Mouse (Mus musculus): ENCODE results near the gene Chd1. TPM values are rescaled to one million over a fixed set of nuclear protein-coding genes. Genes with fewer than 3 reads are reported as not detected.

Chd1 gene
- total and polyA plus RNA-seq, 2 experiments from 2014 or later = 9.7 to 15.3 TPM

DNA sequence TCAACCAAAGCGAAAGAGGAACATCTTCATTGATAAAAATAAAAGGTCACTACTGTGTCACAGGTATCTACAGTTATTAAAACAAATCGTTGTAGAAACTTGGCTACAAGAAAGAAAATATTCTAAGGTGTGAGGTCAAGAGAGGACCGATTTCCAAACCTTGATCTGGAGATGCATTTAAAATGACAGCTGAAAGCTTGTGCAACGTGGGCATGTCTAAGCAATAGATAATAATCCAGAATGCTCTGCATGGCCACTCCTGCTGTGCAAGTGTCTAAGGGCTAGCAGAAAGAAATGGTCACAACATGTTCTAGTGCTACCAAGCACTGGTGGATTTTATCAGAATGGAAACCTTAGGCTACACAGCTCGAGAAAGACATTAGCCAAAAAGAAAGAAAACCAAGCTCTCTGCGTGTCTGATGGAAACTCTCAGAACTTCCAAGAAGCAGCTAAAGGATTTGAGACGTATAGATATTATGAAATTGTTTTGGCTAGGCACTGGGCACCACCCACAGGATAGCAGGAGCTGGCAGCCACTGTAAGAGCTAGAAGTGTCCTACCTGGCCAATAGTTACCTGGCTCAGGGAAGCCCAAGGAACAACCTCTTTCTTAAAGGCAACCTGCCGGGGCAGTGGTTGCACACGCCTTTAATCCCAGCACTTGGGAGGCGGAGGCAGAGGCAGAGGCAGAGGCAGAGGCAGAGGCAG, 110.7 kb downstream of the Chd1 start:
- no peak for TF ChIP-seq EP300 (IDR thresholded peaks at IDR 0.05; ENCODE audit: low read depth)
- no peak for TF ChIP-seq CTCF (IDR thresholded peaks at IDR 0.05; ENCODE audit: low read depth)
- H3K4me2 ChIP-seq (ENCODE audit: low read depth, low read length) = no peak overlapping the region
- 81% methylated on average over 10 of the region's 10 CpGs for WGBS
- no peaks in the 10 kb centered on the region for H3K27me3 ChIP-seq (ENCODE audit: control insufficient read depth, insufficient read depth, low read length)
- no peak overlapping the region for H3K9ac ChIP-seq (replicated peaks; ENCODE audit: low read depth, low read length)
- no peaks in the 10 kb centered on the region for H3K9me3 ChIP-seq (replicated peaks; ENCODE audit: control insufficient read depth, low read length)
- no peak for DNase-seq (ENCODE audit: low spot score)
- H3K4me1 ChIP-seq (ENCODE audit: control insufficient read depth, insufficient read depth) = peaks cover 36% of the 10 kb centered on the region
- H3K36me3 ChIP-seq (replicated peaks; ENCODE audit: control insufficient read depth, insufficient read depth, low read length) = 0 out of 2 replicates have a peak, but pooled peaks cover 7% of the 10 kb centered on the region
- no peak overlapping the region for H3K4me3 ChIP-seq (ENCODE audit: low read depth, low read length)
- ATAC-seq (ENCODE audit: insufficient read depth, low read depth) = no peak
- H3K27ac ChIP-seq (ENCODE audit: low read depth) = no peak overlapping the region

DNA sequence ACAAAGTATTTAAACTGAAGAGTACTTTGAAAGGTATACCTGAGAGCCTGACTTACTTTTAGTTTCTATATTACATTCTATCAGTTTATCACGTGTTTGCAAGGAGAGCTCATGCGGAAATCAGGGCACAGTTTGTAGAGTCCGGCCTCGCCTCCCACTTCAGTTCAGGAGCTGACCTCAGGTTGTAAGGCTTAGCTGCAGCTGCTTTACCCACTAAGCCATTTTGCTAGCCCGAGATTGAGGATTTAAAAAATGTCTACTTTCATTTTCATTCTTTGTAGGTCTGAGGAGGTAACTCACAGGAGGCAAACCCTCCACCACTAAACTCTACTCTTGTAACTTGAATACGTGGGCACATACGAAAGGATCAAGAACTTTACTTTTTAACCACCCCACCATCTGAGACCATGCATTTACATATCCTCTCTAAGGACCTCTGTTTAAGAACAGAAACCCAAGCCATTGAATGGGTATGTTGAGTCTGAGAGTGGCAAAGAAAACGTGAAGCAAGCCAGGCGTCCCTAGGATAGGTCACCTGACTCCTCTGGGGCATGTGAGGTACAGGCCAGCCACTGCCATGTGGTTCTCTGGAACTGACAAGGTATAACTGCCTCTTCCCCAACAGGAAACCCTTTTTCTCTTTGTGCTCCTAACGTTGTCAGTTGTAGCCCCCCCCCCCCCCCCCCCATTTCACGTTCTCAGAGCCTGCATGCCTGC, 111.8 kb downstream of the Chd1 start:
- 0 out of 2 replicates have a peak, but pooled peaks cover 11% of the 10 kb centered on the region for H3K36me3 ChIP-seq (replicated peaks; ENCODE audit: control insufficient read depth, insufficient read depth, low read length)
- H3K9me3 ChIP-seq (replicated peaks; ENCODE audit: control insufficient read depth, low read length) = no peaks in the 10 kb centered on the region
- H3K27me3 ChIP-seq (ENCODE audit: control insufficient read depth, insufficient read depth, low read length) = no peaks in the 10 kb centered on the region
- ATAC-seq (ENCODE audit: insufficient read depth, low read depth) (no peak), DNase-seq (ENCODE audit: low spot score) (no peak)
- TF ChIP-seq EP300 (IDR thresholded peaks at IDR 0.05; ENCODE audit: low read depth) = no peak
- no peak for TF ChIP-seq CTCF (IDR thresholded peaks at IDR 0.05; ENCODE audit: low read depth)
- H3K4me2 ChIP-seq (ENCODE audit: low read depth, low read length) = no peak overlapping the region
- no peak overlapping the region for H3K4me3 ChIP-seq (ENCODE audit: low read depth, low read length)
- H3K9ac ChIP-seq (replicated peaks; ENCODE audit: low read depth, low read length) = no peak overlapping the region
- no peak overlapping the region for H3K27ac ChIP-seq (ENCODE audit: low read depth)
- H3K4me1 ChIP-seq (ENCODE audit: control insufficient read depth, insufficient read depth) = peaks cover 42% of the 10 kb centered on the region
- 73% methylated on average over 11 of the region's 11 CpGs for WGBS

DNA sequence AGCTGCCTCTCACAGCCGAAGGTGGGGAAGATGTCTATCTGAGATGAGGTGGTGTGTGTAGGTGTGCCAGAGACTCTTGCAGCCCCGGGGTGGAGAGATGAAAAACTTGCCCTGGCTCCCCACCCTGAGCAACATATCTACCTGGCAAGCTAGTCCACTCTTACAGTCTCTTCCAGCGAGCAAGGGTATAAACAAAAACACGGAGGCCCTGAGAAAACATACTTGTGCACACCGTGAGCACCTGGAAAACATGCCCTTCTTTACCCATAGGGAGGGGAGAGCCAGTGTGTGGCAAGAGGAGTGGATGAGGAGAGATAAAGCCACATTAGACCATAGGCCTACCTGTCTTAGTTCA, 112.3 kb downstream of the Chd1 start:
- TF ChIP-seq EP300 (IDR thresholded peaks at IDR 0.05; ENCODE audit: low read depth) (no peak), CTCF (IDR thresholded peaks at IDR 0.05; ENCODE audit: low read depth) (no peak)
- Histone ChIP-seq H3K27me3 (ENCODE audit: control insufficient read depth, insufficient read depth, low read length) (no peaks in the 10 kb centered on the region), H3K9ac (replicated peaks; ENCODE audit: low read depth, low read length) (no peak overlapping the region), H3K4me1 (ENCODE audit: control insufficient read depth, insufficient read depth) (peaks cover 42% of the 10 kb centered on the region), H3K9me3 (replicated peaks; ENCODE audit: control insufficient read depth, low read length) (no peaks in the 10 kb centered on the region), H3K27ac (ENCODE audit: low read depth) (no peak overlapping the region), H3K4me3 (ENCODE audit: low read depth, low read length) (no peak overlapping the region), H3K4me2 (ENCODE audit: low read depth, low read length) (no peak overlapping the region), H3K36me3 (replicated peaks; ENCODE audit: control insufficient read depth, insufficient read depth, low read length) (0 out of 2 replicates have a peak, but pooled peaks cover 11% of the 10 kb centered on the region)
- WGBS = 89% methylated on average over 5 of the region's 5 CpGs
- DNase-seq (ENCODE audit: low spot score) = no peak
- ATAC-seq (ENCODE audit: insufficient read depth, low read depth) = no peak

DNA sequence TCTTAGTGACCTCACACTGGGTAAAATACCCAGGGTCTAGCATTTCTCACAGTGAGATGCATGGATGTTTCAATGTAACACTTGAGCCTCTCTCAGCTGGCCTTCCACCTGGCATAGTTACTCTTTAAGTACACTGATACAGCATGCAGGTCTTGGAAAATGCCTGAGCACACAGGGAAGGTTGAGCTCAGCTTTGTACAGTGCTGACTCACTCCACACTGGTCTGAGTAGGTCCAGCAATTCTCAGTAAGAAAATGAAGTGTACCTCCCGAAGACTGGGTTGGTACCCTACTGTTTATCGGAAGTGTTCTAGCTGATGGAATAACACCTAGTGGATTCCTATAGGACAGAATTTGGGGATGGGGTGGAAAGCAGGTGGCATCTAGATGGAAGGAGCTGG, 112.9 kb downstream of the Chd1 start:
- ATAC-seq (ENCODE audit: insufficient read depth, low read depth) (no peak), DNase-seq (ENCODE audit: low spot score) (no peak)
- peaks cover 42% of the 10 kb centered on the region for H3K4me1 ChIP-seq (ENCODE audit: control insufficient read depth, insufficient read depth)
- 0 out of 2 replicates have a peak, but pooled peaks cover 11% of the 10 kb centered on the region for H3K36me3 ChIP-seq (replicated peaks; ENCODE audit: control insufficient read depth, insufficient read depth, low read length)
- H3K27ac ChIP-seq (ENCODE audit: low read depth) = no peak overlapping the region
- TF ChIP-seq EP300 (IDR thresholded peaks at IDR 0.05; ENCODE audit: low read depth) = no peak
- TF ChIP-seq CTCF (IDR thresholded peaks at IDR 0.05; ENCODE audit: low read depth) = no peak
- no peaks in the 10 kb centered on the region for H3K27me3 ChIP-seq (ENCODE audit: control insufficient read depth, insufficient read depth, low read length)
- no peaks in the 10 kb centered on the region for H3K9me3 ChIP-seq (replicated peaks; ENCODE audit: control insufficient read depth, low read length)
- no peak overlapping the region for H3K4me2 ChIP-seq (ENCODE audit: low read depth, low read length)
- 81% methylated on average over 2 of the region's 2 CpGs for WGBS
- H3K4me3 ChIP-seq (ENCODE audit: low read depth, low read length) = no peak overlapping the region
- no peak overlapping the region for H3K9ac ChIP-seq (replicated peaks; ENCODE audit: low read depth, low read length)

DNA sequence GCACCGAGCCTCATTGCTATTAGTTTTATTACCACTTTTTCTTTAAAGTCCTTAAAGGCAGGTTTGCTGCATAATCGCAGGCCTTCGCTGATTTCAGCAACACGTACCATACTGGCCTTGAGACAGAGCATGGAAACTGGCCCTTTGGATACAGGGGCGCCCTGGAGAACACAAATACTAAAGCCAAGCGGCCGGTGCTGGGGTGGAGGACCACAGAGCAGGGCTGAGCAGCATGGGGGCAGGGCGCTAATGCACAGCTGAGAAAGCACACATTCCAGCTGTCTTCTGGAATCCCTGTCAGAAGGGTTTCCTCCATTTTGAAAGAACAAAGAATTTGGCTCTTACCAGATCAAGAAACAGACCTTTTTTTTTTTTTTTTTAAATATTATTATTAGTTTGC, 113.6 kb downstream of the Chd1 start:
- Histone ChIP-seq H3K4me2 (ENCODE audit: low read depth, low read length) (no peak overlapping the region), H3K4me3 (ENCODE audit: low read depth, low read length) (no peak overlapping the region), H3K36me3 (replicated peaks; ENCODE audit: control insufficient read depth, insufficient read depth, low read length) (0 out of 2 replicates have a peak, but pooled peaks cover 11% of the 10 kb centered on the region), H3K4me1 (ENCODE audit: control insufficient read depth, insufficient read depth) (peaks cover 42% of the 10 kb centered on the region), H3K27ac (ENCODE audit: low read depth) (no peak overlapping the region), H3K9me3 (replicated peaks; ENCODE audit: control insufficient read depth, low read length) (no peaks in the 10 kb centered on the region), H3K27me3 (ENCODE audit: control insufficient read depth, insufficient read depth, low read length) (no peaks in the 10 kb centered on the region), H3K9ac (replicated peaks; ENCODE audit: low read depth, low read length) (no peak overlapping the region)
- DNase-seq (ENCODE audit: low spot score) (no peak), ATAC-seq (ENCODE audit: insufficient read depth, low read depth) (0 out of 2 replicates have a peak, but pooled peaks have one; percentile 36)
- TF ChIP-seq CTCF (IDR thresholded peaks at IDR 0.05; ENCODE audit: low read depth) = no peak
- TF ChIP-seq EP300 (IDR thresholded peaks at IDR 0.05; ENCODE audit: low read depth) = no peak
- WGBS = 71% methylated on average over 8 of the region's 8 CpGs
